24 mouse cellular contexts compared by ENCODE assay signal in the genomic region with DNA sequence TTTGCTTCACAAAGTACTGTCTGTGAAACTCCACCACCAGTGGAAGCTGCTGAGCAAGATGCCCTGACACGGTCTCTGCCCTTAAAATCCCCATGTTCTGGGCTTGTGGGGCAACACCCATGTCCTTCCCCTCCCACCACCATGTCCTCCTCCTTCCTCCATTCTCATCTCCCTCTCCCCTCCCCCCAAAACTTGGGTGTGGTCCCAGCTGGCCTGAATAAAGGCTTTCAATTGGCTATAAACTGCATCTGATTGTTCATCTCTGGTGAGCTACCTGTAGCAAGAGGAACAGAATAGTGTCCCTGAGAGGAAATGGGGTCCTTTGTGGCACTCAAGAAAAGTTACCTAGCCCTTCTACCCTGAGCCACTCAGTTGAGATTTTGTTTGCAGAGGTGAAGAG.
DNase-seq lines count a peak whose midpoint lies in the region; ATAC-seq and TF ChIP-seq lines count a peak whose summit lies in the region.
"Had no signal": no experiment of that assay in that cellular context is flagged by ENCODE, and none has a peak within 500 bp of the region (broad histone marks: within the 10 kb centered on the region; RNA-seq: fewer than 3 reads in every experiment).

No protein-coding gene starts in this region.

- H3K27me3 ChIP-seq in forebrain, postnatal 0 days (ENCODE audit: insufficient read depth, low read length) = no peaks in the 10 kb centered on the region
- H3K27me3 ChIP-seq: CH12.LX, Patski had no signal

- H3K27ac ChIP-seq in forebrain, postnatal 0 days (ENCODE audit: low read depth, low read length) = no peak overlapping the region

- H3K4me2 ChIP-seq in forebrain, postnatal 0 days (ENCODE audit: low read depth) = no peak overlapping the region

- H3K9ac ChIP-seq in forebrain, postnatal 0 days = no peak overlapping the region

- DNase-seq in ES-CJ7 (ENCODE audit: low read depth, low spot score) (peak; percentile 55), R1 (ENCODE audit: low read depth, low spot score) (peak; percentile 40), ZHBTc4 (ENCODE audit: low read depth, low spot score) (peak; percentile 51)
- no peak for DNase-seq in heart, adult 9 months (ENCODE audit: low spot score in 2 of 2)
- no peak for DNase-seq in adrenal gland, postnatal 36 days
- no peak for DNase-seq in forebrain, postnatal 0 days
- DNase-seq: adrenal gland, adult 2 months; adrenal gland, adult 8-10 months; adrenal gland, postnatal 10 days; adrenal gland, postnatal 14 days; adrenal gland, postnatal 25 days; B cell, adult 2 months; cerebellum, adult 11 months; cerebellum, adult 11-12 months; cerebellum, adult 18-20 months; cerebellum, adult 2 months; cerebellum, adult 8-10 months; cerebellum, adult 9-10 months; cerebellum, adult 9-11 months had no signal

- ATAC-seq in forebrain, postnatal 0 days = no peak
- ATAC-seq: activated CD4-positive, CD25-positive, alpha-beta regulatory T cell, adult 4 months; CD4-positive, CD25-positive, alpha-beta regulatory T cell, adult 4 months; Patski had no signal

- H3K9me3 ChIP-seq in forebrain, postnatal 0 days (ENCODE audit: low read length) = 0 out of 2 replicates have a peak, but pooled peaks cover 5% of the 10 kb centered on the region

- TF ChIP-seq CTCF in forebrain, postnatal 0 days (IDR thresholded peaks at IDR 0.05; ENCODE audit: low read depth) = no peak

- WGBS in forebrain, postnatal 0 days = 91% methylated on average over 1 of the region's 1 CpGs

- no peaks in the 10 kb centered on the region for H3K4me1 ChIP-seq in forebrain, postnatal 0 days (ENCODE audit: insufficient read depth)

- no peak overlapping the region for H3K4me3 ChIP-seq in forebrain, postnatal 0 days (ENCODE audit: low read depth, low read length)

- no peaks in the 10 kb centered on the region for H3K36me3 ChIP-seq in forebrain, postnatal 0 days (ENCODE audit: insufficient read depth)
- H3K36me3 ChIP-seq: G1E had no signal

Comparison
In these comparisons a context has a peak if more than half of its experiments do, and no peak if none do; other contexts are left out.
1. DNase-seq: peak in ES-CJ7 (single experiment), R1 (single experiment) and ZHBTc4 (single experiment); none in heart, adult 9 months (0 of 2), adrenal gland, postnatal 36 days (0 of 2) and forebrain, postnatal 0 days (single experiment).